Mouse (Mus musculus) E14TG2a.4 (cell line): ENCODE data around the gene Htra2.

Experiments used
- CTCF ChIP-seq: conservative IDR thresholded peaks from 2 replicates; pipeline ENCODE4 v1.5.1; 2014; ENCODE audit warnings: low read length
- NANOG ChIP-seq: IDR thresholded peaks from 2 replicates; pipeline ENCODE4 v1.6.1; 2014; ENCODE audit warnings: borderline replicate concordance, low read length, mixed read lengths
- POU5F1 ChIP-seq: IDR thresholded peaks from 2 replicates; pipeline ENCODE4 v1.6.1; 2014; ENCODE audit warnings: low read length, borderline replicate concordance

DNA sequence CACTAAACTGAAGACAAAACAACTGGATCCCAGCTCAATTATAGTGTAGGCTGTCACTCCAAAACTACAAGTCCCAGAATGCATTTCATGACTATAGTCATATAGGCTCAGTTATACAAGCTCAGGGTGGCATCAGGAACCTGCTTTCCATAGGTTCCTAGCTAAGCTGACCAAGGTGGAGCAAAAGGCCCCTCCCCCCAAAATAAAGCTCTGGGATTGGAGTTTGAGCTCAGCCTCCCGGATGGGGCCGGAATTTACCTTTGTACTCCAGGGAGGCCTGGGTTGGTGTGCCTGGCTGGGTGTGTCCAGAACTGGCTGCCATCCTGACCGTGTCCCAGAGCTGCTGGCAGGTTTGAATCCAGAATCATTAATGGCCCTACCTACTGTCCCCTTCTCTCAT lies 2.7 kb upstream of the Htra2 start, which contains the start of gene Dqx1:
- TF ChIP-seq CTCF (no peak), POU5F1 (no peak), NANOG (no peak)
